Comparison of ENCODE assay signal across 8 mouse cellular contexts in genomic region chr12:91588670-91589541, GRCm38 (mm10). TPM values are rescaled to one million over a fixed set of nuclear protein-coding genes. Genes with fewer than 3 reads are reported as not detected.
DNase-seq lines count a peak whose midpoint lies in the region; ATAC-seq lines count a peak whose summit lies in the region.

No protein-coding gene starts in this region.

- WGBS in intestine, embryonic 14.5 days = under 1% methylated on average over 62 of the region's 83 CpGs
- under 1% methylated on average over 63 of the region's 83 CpGs for WGBS in limb, embryonic 12.5 days
- under 1% methylated on average over 64 of the region's 83 CpGs for WGBS in midbrain, embryonic 16.5 days

- peak overlapping the region; percentile 85 for H3K4me3 ChIP-seq in intestine, embryonic 14.5 days (ENCODE audit: low read depth, low read length)
- H3K4me3 ChIP-seq in limb, embryonic 12.5 days (replicated peaks) = peak overlapping the region; percentile 92
- H3K4me3 ChIP-seq in midbrain, embryonic 16.5 days (ENCODE audit: low read depth, low read length) = peak overlapping the region; percentile 87

- H3K27me3 ChIP-seq in intestine, embryonic 14.5 days (replicated peaks; ENCODE audit: control insufficient read depth, insufficient read depth, low read length) = no peaks in the 10 kb centered on the region
- no peaks in the 10 kb centered on the region for H3K27me3 ChIP-seq in limb, embryonic 12.5 days
- H3K27me3 ChIP-seq in midbrain, embryonic 16.5 days (ENCODE audit: control insufficient read depth, insufficient read depth, low read depth, low read length) = no peaks in the 10 kb centered on the region

- peaks cover 18% of the 10 kb centered on the region for H3K36me3 ChIP-seq in intestine, embryonic 14.5 days (ENCODE audit: control insufficient read depth, insufficient read depth, low read length)
- H3K36me3 ChIP-seq in limb, embryonic 12.5 days = peaks cover 20% of the 10 kb centered on the region
- no peaks in the 10 kb centered on the region for H3K36me3 ChIP-seq in midbrain, embryonic 16.5 days (ENCODE audit: control insufficient read depth, insufficient read depth, low read length)

- peak overlapping the region; percentile 51 for H3K4me2 ChIP-seq in intestine, embryonic 14.5 days (ENCODE audit: low read length)
- H3K4me2 ChIP-seq in limb, embryonic 12.5 days = peak overlapping the region; percentile 63
- peak overlapping the region; percentile 76 for H3K4me2 ChIP-seq in midbrain, embryonic 16.5 days (ENCODE audit: low read length)

- ATAC-seq in frontal cortex, adult (ENCODE audit: low TSS enrichment) = no peak
- peak; percentile 10 for ATAC-seq in intestine, embryonic 14.5 days (replicated peaks; ENCODE audit: low FRiP score, low TSS enrichment, low read depth)
- no peak for ATAC-seq in limb, embryonic 12.5 days (ENCODE audit: insufficient number of reproducible peaks, insufficient read depth, low FRiP score, low TSS enrichment, low read depth)
- peak; percentile 3; the same call in 1 of the 2 replicates for ATAC-seq in midbrain, embryonic 16.5 days

- DNase-seq in frontal cortex, postnatal 10 days (ENCODE audit: low spot score in 2 of 2) = peak; percentile 17 to 55
- DNase-seq in cerebellum, postnatal 25 days = peak; percentile 81 to 85
- peak; percentile 67 for DNase-seq in gastrocnemius, postnatal 14 days
- DNase-seq in intestine, embryonic 14.5 days (ENCODE audit: low spot score) = peak; percentile 87
- DNase-seq in spleen, postnatal 36 days (ENCODE audit: low spot score in 2 of 2) = peak; percentile 58 to 59

- peak overlapping the region; percentile 100 for H3K9ac ChIP-seq in intestine, embryonic 14.5 days (ENCODE audit: low read length)
- peak overlapping the region; percentile 100 for H3K9ac ChIP-seq in limb, embryonic 12.5 days (replicated peaks)
- peak overlapping the region; percentile 99 for H3K9ac ChIP-seq in midbrain, embryonic 16.5 days (ENCODE audit: low read depth, low read length)

- H3K27ac ChIP-seq in intestine, embryonic 14.5 days (ENCODE audit: low read depth) = peak overlapping the region; percentile 100
- peak overlapping the region; percentile 100 for H3K27ac ChIP-seq in limb, embryonic 12.5 days
- H3K27ac ChIP-seq in midbrain, embryonic 16.5 days (ENCODE audit: low read length) = peak overlapping the region; percentile 100

- intact Hi-C loops in gastrocnemius, postnatal 14 days (cut with DNase I; ENCODE audit: low total_unique reads) = no loop called here

- no peaks in the 10 kb centered on the region for H3K9me3 ChIP-seq in intestine, embryonic 14.5 days (ENCODE audit: control insufficient read depth, low read length)
- no peaks in the 10 kb centered on the region for H3K9me3 ChIP-seq in limb, embryonic 12.5 days
- H3K9me3 ChIP-seq in midbrain, embryonic 16.5 days (replicated peaks; ENCODE audit: control insufficient read depth, low read length, poor library complexity, severe bottlenecking) = no peaks in the 10 kb centered on the region

- peaks cover 7% of the 10 kb centered on the region; the same call in 1 of the 2 replicates for H3K4me1 ChIP-seq in intestine, embryonic 14.5 days (replicated peaks; ENCODE audit: control insufficient read depth, insufficient read depth, low read length)
- H3K4me1 ChIP-seq in limb, embryonic 12.5 days (replicated peaks) = peaks cover 16% of the 10 kb centered on the region
- H3K4me1 ChIP-seq in midbrain, embryonic 16.5 days (ENCODE audit: control insufficient read depth, insufficient read depth, low read length) = peaks cover 21% of the 10 kb centered on the region

RNA-seq across cellular contexts. Expression of gene Gtf2a1, which starts 1.4 kb away (rescaled TPM):
- total RNA-seq in gastrocnemius, postnatal 14 days (2021) = 10 to 100 TPM; 19.1 to 20.2 TPM
- 30.9 and 33.6 TPM in 2 replicates for polyA plus RNA-seq in intestine, embryonic 14.5 days (2014; fragmentation: Nextera tagmentation; extraction: Ambion mirVana)
- polyA plus RNA-seq in limb, embryonic 12.5 days (2016; fragmentation: Nextera tagmentation; extraction: Ambion mirVana) = 54.9 and 62.2 TPM in 2 replicates
- polyA plus RNA-seq in midbrain, embryonic 16.5 days (2015; fragmentation: Nextera tagmentation; extraction: Ambion mirVana) = 68.0 and 72.2 TPM in 2 replicates

Comparison
In these comparisons a context has a peak if more than half of its experiments do, and no peak if none do; other contexts are left out.
1. DNase-seq: peak in every context shown above with its lines; median percentile 87 in intestine, embryonic 14.5 days; 83 in cerebellum, postnatal 25 days; 67 in gastrocnemius, postnatal 14 days; 58 in spleen, postnatal 36 days; 36 in frontal cortex, postnatal 10 days.
2. ATAC-seq: peak in intestine, embryonic 14.5 days (single experiment) and midbrain, embryonic 16.5 days (single experiment); none in frontal cortex, adult (single experiment) and limb, embryonic 12.5 days (single experiment).
3. Peak in every context shown above with its lines, with median percentiles within 50 percentile points of each other: H3K27ac ChIP-seq, H3K4me2 ChIP-seq, H3K4me3 ChIP-seq and H3K9ac ChIP-seq.